Mouse (Mus musculus) urinary bladder, postnatal 36 days (tissue): ENCODE measurements around the gene Plcb1.
"Not testable (repeated sequence)": the region's sequence is repeated elsewhere in the genome, so short reads cannot be mapped to it uniquely, and the experiment has no call there.

ENCODE experiments used
- DNase-seq, 2 experiments: peaks; one replicate each; pipeline ENCODE4 v3.0.0; 2022; ENCODE audit warnings: low spot score in 2 of 2, mixed read lengths in 1 of 2

The Plcb1 gene

GRCm38 (mm10) chr2:135305736-135306471, 520.0 kb downstream of the Plcb1 start:
- DNase-seq, result no peak

GRCm38 (mm10) chr2:135306472-135306771, 520.6 kb downstream of the Plcb1 start:
- DNase-seq, result no peak

- no peak for DNase-seq
Observed at GRCm38 (mm10) chr2:135307787-135308186, 521.9 kb downstream of the Plcb1 start.

- no peak for DNase-seq
Observed at GRCm38 (mm10) chr2:135315980-135316379, 530.1 kb downstream of the Plcb1 start.

- DNase-seq, result no peak
Observed at GRCm38 (mm10) chr2:135318136-135318535, 532.3 kb downstream of the Plcb1 start.

GRCm38 (mm10) chr2:135323276-135323954, 537.5 kb downstream of the Plcb1 start:
- DNase-seq, result peak in 1 of 2 experiments; percentile 48

GRCm38 (mm10) chr2:135323955-135324302, 538.1 kb downstream of the Plcb1 start:
- peak; percentile 65 to 76 for DNase-seq

GRCm38 (mm10) chr2:135328756-135329155, 542.9 kb downstream of the Plcb1 start:
- peak in 1 of 2 experiments; percentile 3 for DNase-seq

GRCm38 (mm10) chr2:135329782-135330545, 544.1 kb downstream of the Plcb1 start:
- DNase-seq, result peak; percentile 3 to 18

GRCm38 (mm10) chr2:135331868-135332267, 546.0 kb downstream of the Plcb1 start:
- no peak for DNase-seq

- no peak for DNase-seq
Observed at GRCm38 (mm10) chr2:135356311-135356710, 570.4 kb downstream of the Plcb1 start.

- DNase-seq, result no peak
Observed at GRCm38 (mm10) chr2:135361798-135362197, 575.9 kb downstream of the Plcb1 start.

- DNase-seq, result no peak
Observed at GRCm38 (mm10) chr2:135362948-135363347, 577.1 kb downstream of the Plcb1 start.

GRCm38 (mm10) chr2:135370259-135370835, 584.5 kb downstream of the Plcb1 start:
- peak; percentile 13 to 15 for DNase-seq

GRCm38 (mm10) chr2:135380796-135381195, 594.9 kb downstream of the Plcb1 start:
- DNase-seq, result not testable (repeated sequence)

- no peak for DNase-seq
Observed at GRCm38 (mm10) chr2:135381396-135381795, 595.5 kb downstream of the Plcb1 start.

GRCm38 (mm10) chr2:135387990-135388389, 602.1 kb downstream of the Plcb1 start:
- peak; percentile 13 to 18 for DNase-seq

GRCm38 (mm10) chr2:135394698-135395097, 608.8 kb downstream of the Plcb1 start:
- DNase-seq, result no peak

GRCm38 (mm10) chr2:135396375-135396774, 610.5 kb downstream of the Plcb1 start:
- no peak for DNase-seq

- DNase-seq, result no peak
Observed at GRCm38 (mm10) chr2:135397970-135398369, 612.1 kb downstream of the Plcb1 start.

- DNase-seq, result no peak
Observed at GRCm38 (mm10) chr2:135399760-135400159, 613.9 kb downstream of the Plcb1 start.

- no peak for DNase-seq
Observed at GRCm38 (mm10) chr2:135402916-135403315, 617.0 kb downstream of the Plcb1 start.
